Mouse (Mus musculus) heart, postnatal 25 days (tissue): Measurements from ENCODE around the gene Gm10065. TPM values are rescaled to one million over a fixed set of nuclear protein-coding genes. Genes with fewer than 3 reads are reported as not detected.

Experiments
- DNase-seq: peaks from one replicate; pipeline ENCODE4 v3.0.0; 2022; ENCODE audit warnings: low spot score
- intact Hi-C: fragments of 180-260 bp; cut with DNase I; formaldehyde crosslinking; loops from one replicate; pipeline ENCODE4 v1.15.1; 2025
- microRNA-seq: library from miRNA; unstranded; fragments of <30 nt; microRNA quantifications from one replicate; pipeline ENCODE4 v1.2.0, GENCODE M21; 2022
- total RNA-seq, 2 experiments: library from RNA; stranded (reverse); gene quantifications; 2 replicates each; pipeline ENCODE4 v1.2.3; 2021

Gene Gm10065
- total RNA-seq, 2 experiments from 2014 or later, result not detected

DNA sequence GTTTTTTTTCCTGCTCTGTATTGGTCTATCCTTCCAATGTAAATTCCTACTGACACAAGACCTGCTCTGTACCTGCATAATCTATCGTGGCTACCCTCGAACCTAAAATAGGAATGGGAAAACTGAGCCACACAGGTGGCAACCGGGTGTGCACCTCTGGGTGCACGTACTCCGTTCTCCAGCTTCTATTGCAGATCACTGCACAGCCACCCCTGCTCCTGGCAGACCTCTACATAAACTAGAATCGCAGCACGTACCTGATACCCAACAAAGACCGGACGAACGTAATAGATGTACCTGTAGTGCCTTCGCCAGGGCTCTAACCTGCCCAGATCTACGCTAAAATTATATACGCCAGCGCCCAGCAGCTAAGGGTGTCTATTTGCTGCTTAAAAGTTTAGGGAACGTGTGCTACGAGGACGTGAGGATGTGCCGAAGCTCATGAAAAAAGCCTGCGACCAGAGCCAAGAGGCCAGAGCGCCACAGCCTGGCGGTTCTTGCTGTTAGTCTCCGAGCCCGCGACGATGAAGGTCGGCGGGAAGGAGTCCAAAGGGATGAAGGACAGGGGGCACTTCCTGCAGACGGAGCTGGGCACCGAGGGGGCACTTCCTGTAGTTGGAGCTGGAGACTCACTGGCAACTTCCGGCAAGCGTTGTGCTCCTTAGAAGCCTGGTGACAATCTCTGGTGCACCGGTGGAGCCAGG, 38.6 kb downstream of the Gm10065 start, which contains the start of gene Pgbd1:
Gene Pgbd1 (minus strand): TSS at position 556 of the 704 bp plus-strand sequence.
- intact Hi-C loops, result no loop called here
- DNase-seq, result peak; percentile 27

DNA sequence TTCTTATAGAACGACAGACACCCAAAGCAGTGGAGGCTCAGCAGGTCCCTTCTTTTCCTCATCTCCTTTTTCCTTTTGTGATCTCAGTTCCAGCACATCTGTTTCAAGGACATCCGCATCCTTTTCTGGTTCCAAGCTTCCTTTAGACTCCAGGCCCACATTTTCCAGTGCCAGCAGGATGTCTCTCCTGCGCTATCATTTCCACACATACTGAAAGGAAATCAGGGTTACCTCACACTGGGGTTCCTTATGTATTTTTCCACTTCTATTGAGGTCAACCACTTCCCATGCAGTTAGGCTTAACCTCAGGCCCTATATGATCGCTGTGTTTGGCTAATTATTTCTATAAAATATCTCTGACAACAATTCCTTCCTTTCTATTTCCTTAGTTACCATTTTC, 43.8 kb downstream of the Gm10065 start:
- intact Hi-C loops, result no loop called here
- DNase-seq, result no peak

Small RNA genes lying within 50 kb of the gene (microRNA-seq; reads per million reads assigned to microRNA genes)
- gene Mir1896, result not detected

Other genes with a start within 250 kb of the Gm10065 start
- not detected for gene Gpx5, start 186.7 kb downstream of the Gm10065 start, total RNA-seq
- not detected for gene Gpx6, start 167.3 kb downstream of the Gm10065 start, total RNA-seq
- gene Olfr1367, start 132.5 kb downstream of the Gm10065 start, total RNA-seq, result not detected
- gene Zscan12, start 116.6 kb downstream of the Gm10065 start, total RNA-seq, result 1 to 10 TPM; 5.0 to 5.4 TPM
- 10 to 100 TPM; 28.3 to 30.6 TPM for gene Zkscan3, start 76.7 kb downstream of the Gm10065 start, total RNA-seq
- under 1 TPM; 0.39 to 0.44 TPM for gene Pgbd1, start 38.4 kb downstream of the Gm10065 start, total RNA-seq
- gene Zscan26, start 25.7 kb downstream of the Gm10065 start, total RNA-seq, result 10 to 100 TPM; 20.2 to 21.8 TPM
- under 1 TPM; 0.39 to 0.75 TPM for gene Nkapl, start 10.9 kb downstream of the Gm10065 start, total RNA-seq
- gene Zkscan4, start 534 bp downstream of the Gm10065 start, total RNA-seq, result 1 to 10 TPM; 1.3 to 1.6 TPM
- 10 to 100 TPM; 26.8 TPM for gene AK157302, start 15.8 kb upstream of the Gm10065 start, total RNA-seq
- gene Gm11273, start 22.0 kb upstream of the Gm10065 start, total RNA-seq, result 100 to 1,000 TPM; 251 to 252 TPM
- gene Zkscan8, start 51.7 kb upstream of the Gm10065 start, total RNA-seq, result 10 to 100 TPM; 10.5 to 11.1 TPM
- gene Olfr1366, start 63.4 kb upstream of the Gm10065 start, total RNA-seq, result not detected
- not detected for gene Olfr1535, start 80.5 kb upstream of the Gm10065 start, total RNA-seq
- gene Olfr1364, start 102.3 kb upstream of the Gm10065 start, total RNA-seq, result not detected
- gene Olfr1362, start 134.6 kb upstream of the Gm10065 start, total RNA-seq, result not detected
- gene Olfr11, start 163.1 kb upstream of the Gm10065 start, total RNA-seq, result not detected
- gene Olfr1361, start 183.9 kb upstream of the Gm10065 start, total RNA-seq, result not detected
- gene Olfr1360, start 198.0 kb upstream of the Gm10065 start, total RNA-seq, result not detected
- not detected for gene Olfr1359, start 218.7 kb upstream of the Gm10065 start, total RNA-seq
- 10 to 100 TPM; 19.7 to 24.0 TPM for gene Hist1h2bl, start 236.7 kb upstream of the Gm10065 start, total RNA-seq
- gene Hist1h2ai, start 237.0 kb upstream of the Gm10065 start, total RNA-seq, result 10 to 100 TPM in 1 of 2 experiments, not detected in 1; 17.9 TPM
- 10 to 100 TPM; 16.8 to 25.9 TPM for gene Hist1h3h, start 238.2 kb upstream of the Gm10065 start, total RNA-seq
- gene Hist1h2bm, start 242.6 kb upstream of the Gm10065 start, total RNA-seq, result 1 to 10 TPM; 5.5 to 6.1 TPM